Mouse (Mus musculus): ENCODE results near the gene Gsn. TPM values are rescaled to one million over a fixed set of nuclear protein-coding genes. Genes with fewer than 3 reads are reported as not detected.

The Gsn gene
- polyA plus RNA-seq (2015; fragmentation: Nextera tagmentation; extraction: Ambion mirVana): 327 and 340 TPM in 2 replicates

DNA sequence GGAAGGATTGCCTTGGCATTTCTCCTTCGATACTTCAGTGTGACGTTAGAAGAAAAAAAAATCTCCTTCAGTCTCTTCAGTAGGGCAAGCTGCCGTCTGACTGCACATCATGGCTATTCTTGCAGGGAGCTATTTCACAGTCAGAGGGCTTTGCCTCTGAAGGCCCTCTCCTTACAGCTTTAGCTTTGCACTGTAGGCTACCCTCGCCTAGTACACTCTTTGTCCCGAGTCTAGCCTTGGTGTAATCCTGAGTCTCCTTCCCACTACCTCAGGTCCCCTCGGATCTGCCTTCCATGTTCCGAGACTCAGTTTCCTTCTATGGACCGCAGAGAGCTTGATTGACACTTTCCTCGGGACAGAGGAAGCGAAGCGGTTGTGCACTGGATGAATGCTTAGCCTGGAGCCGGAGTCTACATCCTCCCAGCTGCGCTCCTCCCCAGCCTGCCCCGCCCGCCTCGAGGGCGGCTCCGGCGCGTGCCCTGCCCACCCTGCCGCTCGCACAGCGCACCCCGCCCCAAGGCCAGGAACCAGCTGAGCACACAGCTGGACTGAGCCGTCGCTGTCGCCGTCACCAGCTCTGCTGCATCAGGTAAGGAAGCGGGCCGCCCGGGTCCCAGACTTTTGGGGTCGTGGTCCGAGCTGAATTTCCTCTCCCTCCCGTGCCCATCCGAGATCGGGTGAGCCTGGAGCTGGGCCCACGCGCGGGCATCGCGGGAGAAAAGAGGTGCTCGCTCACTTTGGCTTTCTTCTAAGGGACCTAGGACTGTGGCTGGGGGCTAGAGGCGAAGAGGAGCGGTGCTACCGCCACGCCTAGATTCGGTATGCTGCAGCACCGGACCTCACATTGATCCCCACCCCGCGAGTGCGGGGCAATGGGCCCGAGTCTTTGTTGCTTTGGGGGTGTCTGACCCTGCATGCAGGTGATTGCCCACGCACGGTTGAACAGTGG is at the start of gene Gsn:
Gsn (plus strand) TSS at position 496 of the 949 bp plus-strand sequence.
- 0 out of 2 replicates have a peak, but pooled peaks cover 5% of the 10 kb centered on the region for H3K27me3 ChIP-seq
- H3K9ac ChIP-seq: peak within 1 kb of the TSS; percentile 69
- H3K4me3 ChIP-seq (replicated peaks): peak within 1 kb of the TSS; percentile 72
- H3K27ac ChIP-seq (replicated peaks): peak within 1 kb of the TSS; percentile 86
- H3K9me3 ChIP-seq (replicated peaks): no peaks in the 10 kb centered on the region
- peak; percentile 91 for ATAC-seq (ENCODE audit: insufficient number of reproducible peaks, low FRiP score, low TSS enrichment, low read depth)
- no peaks in the 10 kb centered on the region for H3K36me3 ChIP-seq
- H3K4me2 ChIP-seq (replicated peaks): peak within 1 kb of the TSS; percentile 89
- WGBS: 3% methylated on average over 54 of the region's 54 CpGs
- peaks cover 56% of the 10 kb centered on the region for H3K4me1 ChIP-seq

DNA sequence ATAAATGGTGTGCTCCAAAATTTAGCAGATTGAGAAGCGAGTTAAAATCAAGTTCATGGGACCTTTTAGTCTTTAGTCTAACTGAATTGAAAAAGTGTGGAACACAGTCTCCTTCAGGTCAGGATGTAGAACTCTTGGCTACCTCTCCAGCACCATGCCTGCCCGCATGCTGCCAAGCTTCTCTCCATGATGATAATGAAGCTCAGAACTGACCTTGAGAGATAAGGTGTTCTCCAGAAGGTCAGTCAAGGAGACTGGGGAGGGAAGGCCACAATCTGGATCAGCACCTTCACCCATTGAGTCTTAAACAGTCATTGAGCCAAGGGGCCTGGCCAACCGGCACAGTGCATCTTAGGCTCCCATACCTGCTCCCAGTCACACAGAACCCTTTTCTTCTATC is 49.4 kb upstream of the Gsn start:
- Histone ChIP-seq H3K9me3 (replicated peaks) (no peaks in the 10 kb centered on the region), H3K9ac (no peak overlapping the region), H3K4me3 (replicated peaks) (no peak overlapping the region), H3K4me2 (replicated peaks) (no peak overlapping the region), H3K4me1 (no peaks in the 10 kb centered on the region), H3K27ac (replicated peaks) (no peak overlapping the region), H3K36me3 (no peaks in the 10 kb centered on the region), H3K27me3 (no peaks in the 10 kb centered on the region)
- 91% methylated on average over 3 of the region's 3 CpGs for WGBS
- ATAC-seq (ENCODE audit: insufficient number of reproducible peaks, low FRiP score, low TSS enrichment, low read depth): no peak

DNA sequence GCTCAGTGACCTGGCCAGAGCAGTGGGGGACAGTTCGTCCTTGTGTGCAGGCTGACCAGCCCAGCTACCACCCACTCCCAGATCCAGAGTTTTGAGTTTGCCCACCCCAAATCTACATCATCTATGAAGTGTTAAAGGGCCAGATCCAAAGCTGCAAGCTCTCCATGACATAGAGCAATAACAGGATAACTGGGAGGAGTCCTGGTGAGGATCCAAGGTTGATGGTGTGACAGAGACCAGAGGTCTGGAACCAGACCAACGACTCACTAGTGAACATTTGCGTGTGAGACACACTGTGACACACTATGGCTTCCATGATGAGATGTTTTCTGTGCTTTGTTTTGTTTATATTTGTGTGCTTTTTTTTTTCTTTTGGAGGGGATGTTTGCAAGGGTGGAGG is 48.1 kb upstream of the Gsn start:
- 76% methylated on average over 3 of the region's 3 CpGs for WGBS
- H3K27ac ChIP-seq (replicated peaks): no peak overlapping the region
- H3K9ac ChIP-seq: no peak overlapping the region

DNA sequence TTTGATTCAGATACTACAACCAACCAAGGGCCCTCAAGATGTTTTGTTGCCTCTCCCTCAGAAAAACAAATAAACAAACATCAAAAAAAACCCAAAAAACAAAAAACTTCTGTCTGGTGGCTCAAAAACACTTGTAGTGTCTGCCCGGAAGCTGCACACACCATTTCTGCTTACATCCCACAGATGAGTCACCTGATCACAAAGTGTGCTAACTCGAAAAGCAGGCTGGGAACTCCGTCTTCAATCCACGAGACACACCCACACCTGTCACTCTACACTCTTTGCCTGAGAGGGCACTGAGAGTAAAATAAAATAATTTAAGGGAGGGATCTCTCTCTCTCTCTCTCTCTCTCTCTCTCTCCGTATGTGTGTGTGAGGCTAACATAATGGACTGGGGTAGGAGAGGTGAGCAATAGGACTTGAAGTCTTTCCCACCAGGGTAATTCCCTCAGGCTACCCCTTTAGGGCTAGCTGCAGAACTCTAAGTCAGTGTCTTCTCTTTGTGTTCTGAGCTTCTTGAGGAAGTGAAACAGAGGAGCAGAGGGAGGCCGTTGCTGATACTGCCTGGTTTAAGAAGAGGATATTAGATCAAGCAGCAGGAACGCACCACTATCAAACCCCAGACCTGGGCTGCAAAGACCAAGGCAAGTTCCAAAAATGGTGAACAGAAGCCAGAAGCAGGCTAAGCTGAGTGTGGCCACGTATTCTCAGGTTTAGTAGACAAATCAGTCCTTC is 47.1 kb upstream of the Gsn start:
- WGBS: 56% methylated on average over 8 of the region's 8 CpGs
- Histone ChIP-seq H3K27me3 (no peaks in the 10 kb centered on the region), H3K4me3 (replicated peaks) (no peak overlapping the region), H3K4me2 (replicated peaks) (no peak overlapping the region), H3K9me3 (replicated peaks) (no peaks in the 10 kb centered on the region), H3K27ac (replicated peaks) (no peak overlapping the region), H3K36me3 (no peaks in the 10 kb centered on the region), H3K9ac (no peak overlapping the region), H3K4me1 (peaks cover under 1% of the 10 kb centered on the region; the same call in 1 of the 2 replicates)
- no peak for ATAC-seq (ENCODE audit: insufficient number of reproducible peaks, low FRiP score, low TSS enrichment, low read depth)

More for the DNA sequence above, 48.1 kb upstream of the Gsn start:
- ATAC-seq (ENCODE audit: insufficient number of reproducible peaks, low FRiP score, low TSS enrichment, low read depth): no peak
- Histone ChIP-seq H3K27me3 (no peaks in the 10 kb centered on the region), H3K4me1 (no peaks in the 10 kb centered on the region), H3K4me2 (replicated peaks) (no peak overlapping the region), H3K36me3 (no peaks in the 10 kb centered on the region), H3K4me3 (replicated peaks) (no peak overlapping the region), H3K9me3 (replicated peaks) (no peaks in the 10 kb centered on the region)

DNA sequence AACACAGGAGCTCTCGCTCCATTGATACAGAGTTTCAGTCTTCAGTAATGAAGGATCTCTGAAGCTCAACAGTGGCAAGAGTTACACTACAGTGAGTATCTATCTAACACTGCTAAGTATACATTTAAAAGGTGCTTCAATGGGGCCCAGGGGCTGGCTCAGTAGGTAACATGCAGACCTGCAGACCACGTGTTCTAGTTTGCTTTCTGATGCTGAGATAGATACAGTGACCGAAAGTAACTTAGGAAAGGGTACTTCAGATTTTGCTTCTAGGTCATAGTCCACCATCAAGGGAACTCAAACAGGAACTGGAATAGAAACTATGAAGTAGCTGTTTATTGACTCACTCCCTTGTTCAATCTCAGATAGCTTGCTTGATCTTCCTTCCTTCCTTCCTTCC is 44.5 kb upstream of the Gsn start:
- Histone ChIP-seq H3K4me1 (peaks cover 9% of the 10 kb centered on the region), H3K27me3 (no peaks in the 10 kb centered on the region), H3K4me3 (replicated peaks) (no peak overlapping the region), H3K27ac (replicated peaks) (no peak overlapping the region), H3K9ac (no peak overlapping the region), H3K9me3 (replicated peaks) (no peaks in the 10 kb centered on the region), H3K36me3 (no peaks in the 10 kb centered on the region), H3K4me2 (replicated peaks) (no peak overlapping the region)
- WGBS: 64% methylated on average over 3 of the region's 3 CpGs
- no peak for ATAC-seq (ENCODE audit: insufficient number of reproducible peaks, low FRiP score, low TSS enrichment, low read depth)

DNA sequence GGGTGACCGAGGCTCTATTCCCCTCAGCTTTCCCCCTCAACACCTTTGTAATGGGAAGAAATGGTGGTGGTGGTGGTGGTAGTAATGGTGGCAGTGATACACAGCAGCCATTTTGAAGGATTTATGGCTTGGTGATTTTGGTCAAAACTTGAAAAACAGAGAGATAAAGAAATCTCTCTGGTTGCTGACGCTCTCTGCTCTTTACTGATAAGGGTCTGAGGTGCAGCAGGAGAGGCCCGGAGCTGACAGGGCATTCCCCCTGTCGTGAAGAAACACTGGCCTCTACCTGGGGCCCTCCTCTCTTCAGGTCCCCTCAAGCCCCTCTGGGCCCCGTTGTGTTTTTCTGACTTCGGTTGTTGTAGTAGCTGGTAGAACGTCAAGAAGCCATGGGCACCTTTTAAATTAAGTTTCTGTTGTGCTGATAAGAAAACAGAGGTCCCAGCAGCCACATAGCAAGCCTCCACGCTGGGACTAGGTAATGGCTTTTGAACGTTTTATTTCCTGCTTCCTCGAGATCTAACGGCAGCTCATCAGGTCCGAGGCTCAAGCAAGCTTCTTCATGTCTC is 42.8 kb upstream of the Gsn start:
- WGBS: 83% methylated on average over 12 of the region's 12 CpGs
- no peak overlapping the region for H3K9ac ChIP-seq
- H3K4me1 ChIP-seq: peaks cover 9% of the 10 kb centered on the region
- H3K27me3 ChIP-seq: no peaks in the 10 kb centered on the region
- no peak overlapping the region for H3K4me3 ChIP-seq (replicated peaks)
- no peaks in the 10 kb centered on the region for H3K36me3 ChIP-seq
- H3K4me2 ChIP-seq (replicated peaks): no peak overlapping the region
- H3K27ac ChIP-seq (replicated peaks): no peak overlapping the region
- H3K9me3 ChIP-seq (replicated peaks): no peaks in the 10 kb centered on the region
- ATAC-seq (ENCODE audit: insufficient number of reproducible peaks, low FRiP score, low TSS enrichment, low read depth): no peak

DNA sequence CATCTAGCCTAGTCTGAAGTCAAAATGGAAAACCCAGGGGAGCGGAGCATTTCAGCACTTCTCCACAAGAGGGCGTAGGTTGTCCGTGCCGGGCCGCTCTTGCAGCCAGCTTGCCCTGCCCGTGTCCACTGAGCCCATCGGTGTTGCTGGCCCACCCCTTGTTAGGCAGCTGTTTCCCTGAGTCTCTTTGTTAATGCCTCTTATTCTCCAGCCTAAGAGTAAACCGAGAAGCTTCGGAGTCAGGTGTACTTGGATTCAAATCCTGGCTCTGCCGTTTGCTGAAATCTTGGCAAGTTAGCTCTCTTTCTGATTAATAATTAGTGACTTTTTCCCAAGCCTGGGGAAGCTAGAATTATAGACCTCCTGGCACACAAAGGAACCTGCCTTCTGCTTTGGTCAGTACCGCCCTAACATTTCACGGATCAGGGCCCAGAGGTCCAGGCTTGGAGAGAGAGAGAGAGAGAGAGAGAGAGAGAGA is 41.3 kb upstream of the Gsn start:
- Histone ChIP-seq H3K27me3 (no peaks in the 10 kb centered on the region), H3K4me3 (replicated peaks) (peak overlapping the region; percentile 13), H3K9ac (no peak overlapping the region), H3K36me3 (no peaks in the 10 kb centered on the region), H3K4me2 (replicated peaks) (peak overlapping the region; percentile 40), H3K9me3 (replicated peaks) (no peaks in the 10 kb centered on the region), H3K4me1 (peaks cover 9% of the 10 kb centered on the region), H3K27ac (replicated peaks) (no peak overlapping the region)
- peak; percentile 78 for ATAC-seq (ENCODE audit: insufficient number of reproducible peaks, low FRiP score, low TSS enrichment, low read depth)
- 7% methylated on average over 12 of the region's 12 CpGs for WGBS

DNA sequence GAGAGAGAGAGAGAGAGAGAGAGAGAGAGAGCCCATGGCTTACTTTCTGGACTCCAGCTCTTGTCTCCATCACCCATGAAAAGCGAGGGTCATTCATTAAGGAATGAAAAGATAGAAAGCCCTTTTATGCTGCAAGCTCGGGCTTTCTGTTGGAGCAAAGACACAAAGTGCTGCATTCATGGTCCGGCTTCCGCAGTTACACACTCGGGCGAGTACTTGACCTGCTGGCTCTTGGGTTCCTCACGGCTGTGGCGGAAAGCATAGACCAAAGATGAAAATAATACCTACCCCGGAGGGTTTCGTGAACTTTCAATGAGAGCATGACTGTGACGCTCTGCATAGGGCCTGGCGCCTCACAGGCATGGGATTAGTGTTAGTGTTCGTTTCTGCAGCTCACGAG is 40.8 kb upstream of the Gsn start:
- H3K4me1 ChIP-seq: peaks cover 9% of the 10 kb centered on the region
- H3K36me3 ChIP-seq: no peaks in the 10 kb centered on the region
- no peak overlapping the region for H3K9ac ChIP-seq
- H3K4me2 ChIP-seq (replicated peaks): no peak overlapping the region
- 0 out of 2 replicates have a peak, but pooled peaks have one; percentile 22 for ATAC-seq (ENCODE audit: insufficient number of reproducible peaks, low FRiP score, low TSS enrichment, low read depth)
- no peak overlapping the region for H3K4me3 ChIP-seq (replicated peaks)
- 55% methylated on average over 14 of the region's 14 CpGs for WGBS
- H3K9me3 ChIP-seq (replicated peaks): no peaks in the 10 kb centered on the region
- no peaks in the 10 kb centered on the region for H3K27me3 ChIP-seq
- H3K27ac ChIP-seq (replicated peaks): no peak overlapping the region

DNA sequence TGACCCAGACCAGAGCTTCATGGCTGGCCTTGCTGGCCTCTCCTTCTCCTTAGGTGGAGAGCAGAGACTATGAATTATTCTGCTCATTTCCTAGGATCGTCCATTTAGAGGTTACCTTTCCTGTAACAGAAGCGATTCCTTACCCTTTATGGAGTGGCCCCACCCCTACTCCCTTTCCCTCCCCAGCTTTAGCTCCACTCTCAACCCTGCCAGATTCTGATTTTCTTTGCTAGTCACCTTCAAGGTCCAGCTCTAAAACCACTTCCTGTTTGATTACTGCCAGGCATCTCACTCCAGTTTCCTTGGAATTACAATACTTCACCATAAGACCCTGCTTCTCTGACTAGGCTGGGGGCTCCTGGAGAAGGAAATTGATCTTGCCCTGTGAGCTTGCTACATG is 39.5 kb upstream of the Gsn start:
- ATAC-seq (ENCODE audit: insufficient number of reproducible peaks, low FRiP score, low TSS enrichment, low read depth): no peak
- Histone ChIP-seq H3K27ac (replicated peaks) (no peak overlapping the region), H3K4me1 (peaks cover 9% of the 10 kb centered on the region), H3K36me3 (no peaks in the 10 kb centered on the region), H3K9me3 (replicated peaks) (no peaks in the 10 kb centered on the region), H3K4me2 (replicated peaks) (no peak overlapping the region), H3K9ac (no peak overlapping the region), H3K4me3 (replicated peaks) (no peak overlapping the region), H3K27me3 (no peaks in the 10 kb centered on the region)
- 85% methylated on average over 2 of the region's 2 CpGs for WGBS

DNA sequence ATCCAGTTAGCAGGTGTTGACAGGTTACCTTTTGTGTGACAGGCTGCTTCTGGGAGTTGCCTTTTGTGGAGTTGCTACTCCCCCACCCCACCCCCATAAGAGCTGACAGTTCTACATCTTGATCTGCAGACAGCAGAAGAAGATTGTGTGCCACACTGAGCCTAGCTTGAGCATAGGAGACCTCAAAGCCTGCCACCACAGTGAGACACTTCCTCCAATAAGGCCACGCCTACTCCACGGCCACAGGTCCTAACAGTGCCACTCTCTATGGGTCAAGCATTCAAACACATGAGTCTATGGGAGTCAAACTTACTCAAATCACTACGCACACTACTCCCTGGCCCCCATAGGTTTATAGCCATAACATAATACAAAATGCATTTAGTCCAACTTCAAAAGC is 37.4 kb upstream of the Gsn start:
- Histone ChIP-seq H3K27me3 (no peaks in the 10 kb centered on the region), H3K4me2 (replicated peaks) (no peak overlapping the region), H3K9me3 (replicated peaks) (no peaks in the 10 kb centered on the region), H3K9ac (no peak overlapping the region), H3K36me3 (no peaks in the 10 kb centered on the region), H3K4me1 (peaks cover 9% of the 10 kb centered on the region), H3K4me3 (replicated peaks) (no peak overlapping the region), H3K27ac (replicated peaks) (no peak overlapping the region)
- ATAC-seq (ENCODE audit: insufficient number of reproducible peaks, low FRiP score, low TSS enrichment, low read depth): no peak; the same call in 1 of the 2 replicates
- WGBS: 94% methylated on average over 3 of the region's 3 CpGs

DNA sequence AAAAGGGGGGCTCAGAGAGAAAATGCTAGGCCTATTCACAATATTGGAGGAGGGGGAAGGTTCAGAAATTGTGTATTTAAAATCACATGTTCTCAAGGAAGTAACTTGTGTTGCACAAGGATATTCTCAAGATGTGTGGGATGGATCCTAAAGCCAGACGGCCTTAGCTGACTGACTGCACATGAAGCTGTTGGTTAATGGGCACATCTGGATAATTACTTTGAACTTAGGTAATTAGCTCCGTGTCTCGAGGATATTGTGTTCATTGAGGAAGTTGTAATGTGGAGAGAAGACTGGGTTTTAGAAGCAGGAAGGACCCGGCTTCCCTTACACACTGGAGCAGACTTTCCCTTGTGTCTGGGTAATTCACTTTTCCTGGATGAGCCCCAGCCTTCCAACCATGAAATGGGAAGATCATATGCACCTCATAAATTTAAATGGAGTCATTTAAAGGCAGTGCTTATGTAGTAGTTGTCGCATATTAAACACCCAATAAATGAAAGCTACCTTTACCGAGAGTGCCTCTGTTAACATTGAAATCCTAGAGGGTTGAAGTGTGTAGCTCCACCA is 33.3 kb upstream of the Gsn start:
- H3K9me3 ChIP-seq (replicated peaks): no peaks in the 10 kb centered on the region
- H3K9ac ChIP-seq: no peak overlapping the region
- no peaks in the 10 kb centered on the region for H3K4me1 ChIP-seq
- 49% methylated on average over 6 of the region's 6 CpGs for WGBS
- no peak overlapping the region for H3K27ac ChIP-seq (replicated peaks)
- H3K4me2 ChIP-seq (replicated peaks): no peak overlapping the region
- H3K36me3 ChIP-seq: no peaks in the 10 kb centered on the region
- ATAC-seq (ENCODE audit: insufficient number of reproducible peaks, low FRiP score, low TSS enrichment, low read depth): no peak
- no peak overlapping the region for H3K4me3 ChIP-seq (replicated peaks)
- no peaks in the 10 kb centered on the region for H3K27me3 ChIP-seq
